Mouse (Mus musculus) cerebellum, adult 2 months (tissue): ENCODE results near the gene Rwdd4a.

Source experiments
- CTCF ChIP-seq: fragments of 200-500 bp; IDR thresholded peaks from 2 replicates; pipeline ENCODE4 v1.5.1; 2011; ENCODE audit warnings: low read depth, mild to moderate bottlenecking, control low read depth, low read length, moderate library complexity, borderline replicate concordance; ENCODE audit not compliant: insufficient read depth
- POLR2A ChIP-seq: fragments of 200-500 bp; IDR thresholded peaks from 2 replicates; pipeline ENCODE4 v1.6.1; 2011; ENCODE audit warnings: low read length, control low read depth, borderline replicate concordance; ENCODE audit not compliant: insufficient read depth

GRCm38 (mm10) chr8:47600664-47601063 is 67.2 kb downstream of the Rwdd4a start:
- no peak for TF ChIP-seq POLR2A
- no peak for TF ChIP-seq CTCF
